Mouse (Mus musculus) thymus, postnatal 14 days (tissue): Measurements from ENCODE around the gene Fam234b.

Source experiments
- DNase-seq: peaks from one replicate; pipeline ENCODE4 v3.0.0; 2021

Fam234b gene

DNA sequence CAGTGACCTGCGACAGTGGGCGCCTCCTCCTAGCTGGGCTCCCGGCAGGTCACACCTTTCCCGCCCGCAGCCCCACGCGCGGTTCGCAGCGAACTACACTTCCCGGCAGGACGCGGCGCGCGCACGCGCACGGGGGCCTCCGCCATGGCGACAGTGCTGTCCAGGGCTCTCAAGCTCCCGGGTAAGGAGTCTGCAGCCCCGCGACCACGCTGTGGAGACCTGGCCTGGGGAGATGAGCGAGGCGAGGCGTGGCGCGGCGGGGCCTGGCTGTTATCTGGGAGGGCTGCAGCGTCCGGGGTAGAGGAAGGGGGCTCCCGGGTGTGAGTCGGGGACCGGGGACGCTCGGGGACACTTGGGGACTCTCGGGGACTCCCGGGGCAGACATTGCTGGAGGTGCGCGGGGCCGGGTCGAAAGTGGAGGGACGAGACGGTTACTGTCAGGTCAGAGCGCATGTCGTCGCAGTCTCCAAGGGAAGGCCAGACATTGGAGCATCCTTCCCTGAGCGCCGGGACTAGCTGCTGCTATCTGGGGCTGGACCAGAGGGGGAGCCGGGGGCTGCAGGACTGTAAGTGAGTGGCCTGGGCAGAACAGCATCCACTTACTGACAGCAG lies at the start of gene Fam234b, which contains the start of gene Hebp1:
TSS of gene Fam234b (plus strand) at position 57 of the 612 bp plus-strand sequence.
TSS of gene Hebp1 (minus strand) at position 102 of the 612 bp plus-strand sequence.
- peak; percentile 92 for DNase-seq

GRCm38 (mm10) chr6:135148506-135148905 lies 49.3 kb upstream of the Fam234b start:
- peak; percentile 47 for DNase-seq

GRCm38 (mm10) chr6:135149175-135149574 lies 48.6 kb upstream of the Fam234b start:
- no peak for DNase-seq

GRCm38 (mm10) chr6:135149722-135150121 lies 48.1 kb upstream of the Fam234b start:
- no peak for DNase-seq

- peak; percentile 43 for DNase-seq
Measured at GRCm38 (mm10) chr6:135150311-135150710, 47.5 kb upstream of the Fam234b start.

GRCm38 (mm10) chr6:135153719-135154118 lies 44.1 kb upstream of the Fam234b start:
- DNase-seq, result no peak

DNA sequence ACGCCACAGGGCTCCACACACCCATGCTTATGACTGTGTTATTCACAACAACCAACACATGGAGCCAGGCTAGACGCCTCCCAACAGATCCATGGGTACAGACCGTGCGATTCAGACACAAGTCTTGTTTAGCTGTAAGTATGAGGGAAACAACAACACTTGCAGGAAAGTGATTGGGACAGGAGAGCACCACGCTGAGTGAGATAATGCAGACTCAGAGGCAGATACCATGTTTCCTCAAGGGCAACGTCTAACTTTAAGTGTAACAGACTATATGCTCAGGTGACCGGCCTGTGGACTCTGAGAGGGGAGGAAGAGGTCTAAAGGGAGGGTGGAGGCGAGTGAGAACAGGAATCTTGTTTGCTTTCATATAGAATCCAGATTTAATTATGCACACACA lies 41.2 kb upstream of the Fam234b start:
- DNase-seq, result no peak

DNA sequence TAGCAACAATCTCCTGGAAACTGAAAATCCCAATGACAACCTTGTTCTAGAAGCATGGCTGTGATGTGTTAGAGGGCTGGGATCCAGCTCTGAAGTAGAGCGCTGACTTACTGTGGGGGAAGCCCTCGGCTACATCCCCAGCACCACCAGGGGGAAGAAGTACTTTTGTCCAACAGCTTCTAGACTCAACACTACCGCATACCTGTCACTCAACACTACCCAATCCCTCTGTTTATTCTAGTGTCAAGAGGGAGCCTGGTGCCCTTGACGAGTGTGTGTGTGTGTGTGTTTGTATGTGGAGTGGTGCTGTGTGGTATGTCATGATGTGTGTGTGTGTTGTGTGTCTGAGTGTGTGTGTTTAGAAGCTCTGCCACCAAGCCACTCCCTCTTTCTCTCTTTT lies 40.3 kb upstream of the Fam234b start:
- DNase-seq, result no peak

DNA sequence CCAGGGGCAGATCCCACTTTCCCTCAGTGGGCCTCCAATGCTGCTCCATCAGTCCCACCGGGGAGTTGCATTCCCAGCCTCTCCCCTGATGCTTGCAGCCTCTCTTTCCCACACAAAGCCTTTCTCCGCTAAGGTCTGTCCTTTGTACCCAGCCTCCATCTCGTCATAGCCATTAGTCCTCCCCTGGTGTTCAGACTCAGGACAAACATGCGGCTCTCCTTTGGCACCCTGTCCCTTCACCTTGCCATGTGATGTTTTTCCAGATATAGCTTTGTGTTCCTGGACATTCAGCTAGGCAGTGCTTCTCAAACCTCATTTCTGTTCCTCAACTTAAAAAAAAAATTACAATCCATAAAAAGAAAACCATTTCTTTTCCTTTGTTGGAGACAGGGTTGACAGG lies 39.3 kb upstream of the Fam234b start:
- DNase-seq, result no peak

DNA sequence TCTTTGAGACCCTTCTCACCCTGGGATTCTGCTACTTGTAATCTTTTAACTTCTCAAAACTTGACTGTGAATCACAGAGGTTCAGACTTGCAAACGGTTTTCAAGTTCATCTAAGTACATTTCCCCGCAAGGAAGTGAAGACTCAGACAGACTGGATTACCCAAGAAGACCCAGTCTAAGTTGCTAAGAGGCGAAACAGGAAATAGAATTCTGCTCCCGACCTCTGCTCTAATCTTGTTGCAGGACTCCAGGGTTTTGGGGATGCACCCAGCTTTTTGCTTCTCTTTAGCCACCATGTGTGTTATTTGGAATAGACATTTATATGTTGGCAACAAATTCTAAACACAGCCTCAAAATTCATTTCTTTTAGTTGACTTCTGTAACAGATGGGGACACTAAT lies 36.4 kb upstream of the Fam234b start:
- DNase-seq, result no peak

DNA sequence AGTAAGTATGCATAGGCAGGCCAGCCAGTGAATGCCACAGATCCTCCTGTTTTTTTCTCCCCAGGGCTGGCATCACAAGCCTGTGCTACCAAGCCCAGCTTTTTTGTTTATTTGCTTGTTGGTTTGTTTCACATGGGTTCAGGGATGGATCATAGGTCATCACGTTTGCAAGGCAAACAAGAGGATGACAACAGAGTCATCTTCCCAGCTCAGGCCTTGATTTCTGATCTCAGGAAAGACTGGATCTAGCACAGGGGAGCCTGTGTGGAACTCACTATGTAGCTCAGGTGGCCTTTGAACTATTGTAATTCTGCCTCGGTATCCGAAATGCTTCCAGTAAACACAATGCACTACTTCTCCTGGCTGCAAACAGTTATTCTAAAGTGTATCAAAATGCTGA lies 35.5 kb upstream of the Fam234b start:
- no peak for DNase-seq

DNA sequence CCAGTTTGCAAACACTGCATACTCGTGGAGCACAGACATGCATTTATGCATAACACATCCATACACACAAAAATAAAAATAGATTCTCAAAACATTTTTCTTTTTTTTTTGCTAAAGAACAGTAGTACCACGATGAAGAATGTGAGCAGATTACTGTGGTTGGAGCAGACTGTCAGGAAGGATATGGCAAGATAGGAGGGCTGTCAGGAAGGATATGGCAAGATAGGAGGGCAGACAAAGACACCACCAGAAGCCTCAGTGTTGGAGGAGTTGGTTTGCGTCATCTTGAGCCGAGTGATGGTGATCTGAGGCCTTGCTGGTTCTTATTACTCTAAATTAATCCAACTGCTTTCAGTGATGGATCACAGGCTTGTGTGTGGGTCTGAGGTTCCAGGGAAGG lies 34.9 kb upstream of the Fam234b start:
- DNase-seq, result no peak

- DNase-seq, result no peak
Measured at GRCm38 (mm10) chr6:135165191-135165590, 32.6 kb upstream of the Fam234b start.

- no peak for DNase-seq
Measured at GRCm38 (mm10) chr6:135165706-135166105, 32.1 kb upstream of the Fam234b start.

GRCm38 (mm10) chr6:135166262-135166661 lies 31.5 kb upstream of the Fam234b start:
- no peak for DNase-seq

GRCm38 (mm10) chr6:135166712-135167111 lies 31.1 kb upstream of the Fam234b start:
- no peak for DNase-seq

GRCm38 (mm10) chr6:135167380-135168311 lies 30.1 kb upstream of the Fam234b start:
- DNase-seq, result peak; percentile 82

DNA sequence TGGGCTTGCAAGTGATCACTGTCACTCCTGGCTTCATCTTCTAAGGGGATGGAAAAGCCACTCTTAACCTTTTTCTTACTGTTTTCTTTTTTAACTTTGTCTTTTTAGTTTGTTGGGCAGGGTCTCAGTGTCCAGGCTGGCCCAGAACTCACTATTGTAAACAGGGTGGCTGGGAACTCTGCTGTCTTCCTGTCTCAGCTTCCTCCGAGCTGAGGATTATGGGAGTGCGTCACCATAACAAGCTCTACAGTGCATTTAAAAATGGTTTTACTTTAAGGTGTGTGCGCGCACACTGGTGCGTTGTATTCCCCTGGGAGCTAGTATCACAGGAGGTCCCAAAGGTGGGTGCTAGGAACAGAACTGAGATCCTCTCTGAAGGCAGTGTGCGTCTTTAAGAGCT lies 29.3 kb upstream of the Fam234b start:
- DNase-seq, result peak; percentile 57

- no peak for DNase-seq
Measured at GRCm38 (mm10) chr6:135169246-135169645, 28.5 kb upstream of the Fam234b start.

DNA sequence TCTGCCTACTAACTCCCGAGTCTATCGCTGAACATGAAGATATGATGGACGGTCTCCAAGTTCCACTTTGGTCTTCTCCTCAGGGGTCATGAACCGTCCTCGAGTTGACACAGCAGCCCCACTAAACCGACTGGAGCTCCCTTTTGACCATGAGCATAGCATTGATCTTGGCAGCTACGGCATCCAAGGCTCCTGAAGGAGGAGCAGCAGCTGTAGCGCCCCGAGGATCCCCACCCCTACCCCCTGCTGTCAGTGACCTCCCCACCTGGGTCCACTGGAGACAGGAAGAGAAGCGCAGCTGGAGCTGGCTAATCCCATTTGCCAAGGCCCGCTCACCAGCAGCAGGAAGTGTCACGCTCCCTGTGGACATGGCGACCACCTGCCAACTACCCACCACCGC lies 26.0 kb upstream of the Fam234b start:
- DNase-seq, result no peak

DNA sequence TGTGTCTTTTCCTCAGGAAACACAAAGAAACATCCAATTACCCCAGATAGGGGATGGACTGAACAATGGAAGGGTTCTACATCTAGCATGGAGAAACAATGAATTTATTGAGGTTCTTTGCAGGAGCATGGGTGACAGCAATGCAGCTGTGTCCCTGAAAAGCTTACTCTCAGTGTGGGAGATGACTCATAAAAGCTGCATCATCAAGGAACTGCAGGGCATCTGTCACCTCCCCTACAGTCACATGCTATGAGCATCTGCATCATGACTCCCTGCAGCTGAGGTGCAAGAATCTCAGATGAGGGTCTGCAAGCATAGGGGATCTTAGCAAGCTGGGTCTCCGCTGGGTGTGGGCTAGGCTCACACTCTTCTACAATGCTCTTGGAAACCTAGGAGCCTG lies 22.8 kb upstream of the Fam234b start:
- no peak for DNase-seq

DNA sequence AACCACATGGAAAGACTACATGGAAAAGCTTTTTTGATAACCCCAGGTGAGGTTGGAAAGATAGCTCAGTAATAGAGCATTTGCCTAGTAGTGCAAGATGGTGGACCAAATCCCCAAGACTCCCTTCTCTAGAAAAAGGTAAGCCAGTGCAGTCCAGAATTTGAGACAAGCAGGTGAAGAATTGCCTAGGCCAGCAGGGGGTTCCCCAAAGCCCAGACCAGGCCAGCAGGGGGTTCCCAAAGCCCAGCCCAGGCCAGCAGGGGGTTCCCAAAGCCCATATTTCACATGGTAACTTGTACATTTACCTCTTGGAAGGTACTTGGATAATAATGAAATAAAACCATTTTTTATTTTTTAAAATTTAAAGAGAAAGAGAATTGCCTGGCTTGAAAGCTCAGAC lies 20.5 kb upstream of the Fam234b start:
- no peak for DNase-seq

GRCm38 (mm10) chr6:135178599-135178998 lies 19.2 kb upstream of the Fam234b start:
- no peak for DNase-seq

DNA sequence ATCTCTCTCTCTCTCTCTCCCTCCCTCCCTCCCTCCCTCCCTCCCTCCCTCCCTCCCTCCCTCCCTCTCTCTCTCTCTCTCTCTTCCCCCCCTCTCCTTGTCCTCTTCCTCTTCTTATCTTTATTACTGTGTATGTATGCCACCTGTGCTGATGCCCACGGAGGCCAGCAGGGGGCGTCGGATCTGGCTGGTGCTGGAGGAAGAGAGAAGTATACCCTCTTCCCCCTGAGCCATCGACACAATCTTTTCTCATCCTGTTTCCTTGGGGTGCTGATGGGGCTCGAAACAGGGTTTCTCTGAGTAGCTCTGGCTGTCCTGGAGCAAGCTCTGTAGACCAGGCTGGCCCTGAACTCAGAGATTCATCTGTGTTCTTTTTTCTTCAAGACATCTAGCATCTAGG lies 14.9 kb upstream of the Fam234b start:
- peak; percentile 48 for DNase-seq
